Mouse (Mus musculus): ENCODE measurements around the gene A3galt2. TPM values are rescaled to one million over a fixed set of nuclear protein-coding genes. Genes with fewer than 3 reads are reported as not detected.

The A3galt2 gene
- polyA plus RNA-seq, 1 experiment from 2014 or later, result 0.56 TPM

GRCm38 (mm10) chr4:128741906-128742305 lies 13.3 kb upstream of the A3galt2 start:
- Histone ChIP-seq H3K27ac (ENCODE audit: low read depth, low read length) (no peak overlapping the region), H3K36me3 (ENCODE audit: control insufficient read depth, insufficient read depth, low read length) (peaks cover 22% of the 10 kb centered on the region), H3K9me3 (ENCODE audit: control insufficient read depth, low read length) (no peaks in the 10 kb centered on the region), H3K9ac (ENCODE audit: low read length) (no peak overlapping the region), H3K4me2 (ENCODE audit: low read depth, low read length, severe bottlenecking) (no peak overlapping the region), H3K4me1 (replicated peaks; ENCODE audit: control insufficient read depth, insufficient read depth, low read length) (peaks cover 19% of the 10 kb centered on the region), H3K4me3 (ENCODE audit: low read depth, low read length) (no peak overlapping the region), H3K27me3 (ENCODE audit: control insufficient read depth, insufficient read depth, low read length) (no peaks in the 10 kb centered on the region)
- WGBS, result 39% methylated on average over 5 of the region's 5 CpGs
- DNase-seq (ENCODE audit: low spot score) (peak; percentile 44), ATAC-seq (replicated peaks; ENCODE audit: low FRiP score) (no peak)

- Histone ChIP-seq H3K27me3 (ENCODE audit: control insufficient read depth, insufficient read depth, low read length) (no peaks in the 10 kb centered on the region), H3K4me3 (ENCODE audit: low read depth, low read length) (no peak overlapping the region), H3K36me3 (ENCODE audit: control insufficient read depth, insufficient read depth, low read length) (peaks cover 25% of the 10 kb centered on the region), H3K4me2 (ENCODE audit: low read depth, low read length, severe bottlenecking) (no peak overlapping the region), H3K27ac (ENCODE audit: low read depth, low read length) (0 out of 2 replicates have a peak overlapping the region, but pooled peaks have one; percentile 12), H3K4me1 (replicated peaks; ENCODE audit: control insufficient read depth, insufficient read depth, low read length) (peaks cover 17% of the 10 kb centered on the region), H3K9ac (ENCODE audit: low read length) (no peak overlapping the region), H3K9me3 (ENCODE audit: control insufficient read depth, low read length) (no peaks in the 10 kb centered on the region)
- WGBS, result 52% methylated on average over 10 of the region's 10 CpGs
- DNase-seq (ENCODE audit: low spot score) (peak; percentile 53), ATAC-seq (replicated peaks; ENCODE audit: low FRiP score) (no peak)
These were observed 12.7 kb upstream of the A3galt2 start for GRCm38 (mm10) chr4:128742379-128742970.

GRCm38 (mm10) chr4:128743031-128743626 lies 12.0 kb upstream of the A3galt2 start:
- Histone ChIP-seq H3K4me2 (ENCODE audit: low read depth, low read length, severe bottlenecking) (no peak overlapping the region), H3K4me1 (replicated peaks; ENCODE audit: control insufficient read depth, insufficient read depth, low read length) (peaks cover 13% of the 10 kb centered on the region), H3K27me3 (ENCODE audit: control insufficient read depth, insufficient read depth, low read length) (no peaks in the 10 kb centered on the region), H3K36me3 (ENCODE audit: control insufficient read depth, insufficient read depth, low read length) (peaks cover 29% of the 10 kb centered on the region), H3K4me3 (ENCODE audit: low read depth, low read length) (no peak overlapping the region), H3K9me3 (ENCODE audit: control insufficient read depth, low read length) (no peaks in the 10 kb centered on the region), H3K27ac (ENCODE audit: low read depth, low read length) (no peak overlapping the region), H3K9ac (ENCODE audit: low read length) (no peak overlapping the region)
- peak; percentile 42 for DNase-seq (ENCODE audit: low spot score)
- ATAC-seq (replicated peaks; ENCODE audit: low FRiP score), result no peak
- 69% methylated on average over 12 of the region's 12 CpGs for WGBS

GRCm38 (mm10) chr4:128745160-128745559 lies 10.0 kb upstream of the A3galt2 start:
- WGBS, result 94% methylated on average over 8 of the region's 8 CpGs
- no peak for ATAC-seq (replicated peaks; ENCODE audit: low FRiP score)
- no peak overlapping the region for H3K9ac ChIP-seq (ENCODE audit: low read length)
- no peaks in the 10 kb centered on the region for H3K9me3 ChIP-seq (ENCODE audit: control insufficient read depth, low read length)
- DNase-seq (ENCODE audit: low spot score), result peak; percentile 39
- H3K4me2 ChIP-seq (ENCODE audit: low read depth, low read length, severe bottlenecking), result no peak overlapping the region
- H3K36me3 ChIP-seq (ENCODE audit: control insufficient read depth, insufficient read depth, low read length), result peaks cover 40% of the 10 kb centered on the region
- H3K27me3 ChIP-seq (ENCODE audit: control insufficient read depth, insufficient read depth, low read length), result no peaks in the 10 kb centered on the region
- no peak overlapping the region for H3K4me3 ChIP-seq (ENCODE audit: low read depth, low read length)
- H3K27ac ChIP-seq (ENCODE audit: low read depth, low read length), result no peak overlapping the region
- H3K4me1 ChIP-seq (replicated peaks; ENCODE audit: control insufficient read depth, insufficient read depth, low read length), result peaks cover 8% of the 10 kb centered on the region

GRCm38 (mm10) chr4:128747614-128748270 lies 7.4 kb upstream of the A3galt2 start:
- ATAC-seq (replicated peaks; ENCODE audit: low FRiP score) (no peak), DNase-seq (ENCODE audit: low spot score) (peak; percentile 54)
- Histone ChIP-seq H3K4me1 (replicated peaks; ENCODE audit: control insufficient read depth, insufficient read depth, low read length) (no peaks in the 10 kb centered on the region), H3K4me2 (ENCODE audit: low read depth, low read length, severe bottlenecking) (no peak overlapping the region), H3K4me3 (ENCODE audit: low read depth, low read length) (no peak overlapping the region), H3K36me3 (ENCODE audit: control insufficient read depth, insufficient read depth, low read length) (peaks cover 56% of the 10 kb centered on the region), H3K9me3 (ENCODE audit: control insufficient read depth, low read length) (no peaks in the 10 kb centered on the region), H3K27ac (ENCODE audit: low read depth, low read length) (no peak overlapping the region), H3K27me3 (ENCODE audit: control insufficient read depth, insufficient read depth, low read length) (no peaks in the 10 kb centered on the region), H3K9ac (ENCODE audit: low read length) (no peak overlapping the region)
- 95% methylated on average over 22 of the region's 22 CpGs for WGBS

- H3K27ac ChIP-seq (ENCODE audit: low read depth, low read length), result no peak overlapping the region
- H3K4me3 ChIP-seq (ENCODE audit: low read depth, low read length), result no peak overlapping the region
- no peak overlapping the region for H3K9ac ChIP-seq (ENCODE audit: low read length)
- no peak overlapping the region for H3K4me2 ChIP-seq (ENCODE audit: low read depth, low read length, severe bottlenecking)
- peak; percentile 46 for DNase-seq (ENCODE audit: low spot score)
- no peak for ATAC-seq (replicated peaks; ENCODE audit: low FRiP score)
- H3K4me1 ChIP-seq (replicated peaks; ENCODE audit: control insufficient read depth, insufficient read depth, low read length), result no peaks in the 10 kb centered on the region
- no peaks in the 10 kb centered on the region for H3K9me3 ChIP-seq (ENCODE audit: control insufficient read depth, low read length)
- H3K36me3 ChIP-seq (ENCODE audit: control insufficient read depth, insufficient read depth, low read length), result peaks cover 58% of the 10 kb centered on the region
- WGBS, result 93% methylated on average over 7 of the region's 7 CpGs
- no peaks in the 10 kb centered on the region for H3K27me3 ChIP-seq (ENCODE audit: control insufficient read depth, insufficient read depth, low read length)
These were observed 6.9 kb upstream of the A3galt2 start for GRCm38 (mm10) chr4:128748309-128748708.

- Histone ChIP-seq H3K4me2 (ENCODE audit: low read depth, low read length, severe bottlenecking) (no peak overlapping the region), H3K4me3 (ENCODE audit: low read depth, low read length) (no peak overlapping the region), H3K9me3 (ENCODE audit: control insufficient read depth, low read length) (no peaks in the 10 kb centered on the region), H3K27ac (ENCODE audit: low read depth, low read length) (no peak overlapping the region), H3K4me1 (replicated peaks; ENCODE audit: control insufficient read depth, insufficient read depth, low read length) (no peaks in the 10 kb centered on the region), H3K36me3 (ENCODE audit: control insufficient read depth, insufficient read depth, low read length) (peaks cover 42% of the 10 kb centered on the region), H3K9ac (ENCODE audit: low read length) (no peak overlapping the region), H3K27me3 (ENCODE audit: control insufficient read depth, insufficient read depth, low read length) (no peaks in the 10 kb centered on the region)
- 69% methylated on average over 5 of the region's 5 CpGs for WGBS
- DNase-seq (ENCODE audit: low spot score), result peak; percentile 60
- no peak for ATAC-seq (replicated peaks; ENCODE audit: low FRiP score)
These were observed 4.2 kb upstream of the A3galt2 start for GRCm38 (mm10) chr4:128751006-128751405.

GRCm38 (mm10) chr4:128752031-128752757 lies 3.0 kb upstream of the A3galt2 start:
- peaks cover 38% of the 10 kb centered on the region for H3K36me3 ChIP-seq (ENCODE audit: control insufficient read depth, insufficient read depth, low read length)
- H3K27ac ChIP-seq (ENCODE audit: low read depth, low read length), result no peak overlapping the region
- no peaks in the 10 kb centered on the region for H3K27me3 ChIP-seq (ENCODE audit: control insufficient read depth, insufficient read depth, low read length)
- no peak overlapping the region for H3K4me2 ChIP-seq (ENCODE audit: low read depth, low read length, severe bottlenecking)
- 87% methylated on average over 13 of the region's 13 CpGs for WGBS
- DNase-seq (ENCODE audit: low spot score), result peak; percentile 48
- no peak for ATAC-seq (replicated peaks; ENCODE audit: low FRiP score)
- no peaks in the 10 kb centered on the region for H3K4me1 ChIP-seq (replicated peaks; ENCODE audit: control insufficient read depth, insufficient read depth, low read length)
- H3K9ac ChIP-seq (ENCODE audit: low read length), result no peak overlapping the region
- no peak overlapping the region for H3K4me3 ChIP-seq (ENCODE audit: low read depth, low read length)
- no peaks in the 10 kb centered on the region for H3K9me3 ChIP-seq (ENCODE audit: control insufficient read depth, low read length)

All from forebrain, embryonic 11.5 days (tissue).